Mouse (Mus musculus): ENCODE results near the gene Atl3.
"Not testable (repeated sequence)": the region's sequence is repeated elsewhere in the genome, so short reads cannot be mapped to it uniquely, and the experiment has no call there.

Gene Atl3

DNA sequence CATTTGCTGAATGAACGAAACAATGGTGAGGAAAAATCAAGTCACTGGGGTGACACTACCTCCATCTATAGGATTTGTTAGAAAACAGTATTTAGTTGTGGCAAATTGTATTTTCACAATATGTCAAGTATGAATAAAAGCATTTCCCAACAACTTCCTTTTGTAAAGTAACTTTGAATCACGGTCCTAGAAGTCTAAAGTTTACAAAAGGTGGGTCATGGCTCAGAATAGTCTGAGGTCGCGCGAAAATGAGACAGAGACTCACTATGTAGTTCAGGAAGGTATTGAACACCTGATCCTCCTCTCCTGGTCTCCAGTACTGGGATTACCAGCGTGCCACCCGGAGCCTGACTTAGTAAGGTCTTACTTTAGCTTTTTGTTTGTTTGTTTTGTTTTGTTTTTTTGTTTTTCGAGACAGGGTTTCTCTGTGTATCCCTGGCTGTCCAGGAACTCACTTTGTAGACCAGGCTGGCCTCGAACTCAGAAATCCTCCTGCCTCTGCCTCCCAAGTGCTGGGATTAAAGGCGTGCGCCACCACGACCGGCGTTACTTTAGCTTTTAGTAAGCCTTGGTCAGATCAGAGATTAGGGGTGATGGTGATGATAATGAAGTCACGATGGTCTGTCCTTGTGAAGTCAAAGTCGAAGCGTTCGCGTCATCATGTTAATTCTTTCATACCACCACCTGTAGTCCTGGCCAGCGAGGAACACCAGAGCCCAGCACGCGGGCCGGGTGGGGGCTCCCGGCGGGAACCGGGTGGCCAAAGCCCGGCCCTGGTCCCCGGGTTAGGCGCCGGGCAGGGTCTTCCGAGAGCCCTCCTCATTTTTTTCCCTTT, at the start of gene Atl3:
Gene Atl3 (plus strand): TSS at position 689 of the 835 bp plus-strand sequence.
- DNase-seq (ENCODE audit: low read depth, low spot score) = peak; percentile 40

DNA sequence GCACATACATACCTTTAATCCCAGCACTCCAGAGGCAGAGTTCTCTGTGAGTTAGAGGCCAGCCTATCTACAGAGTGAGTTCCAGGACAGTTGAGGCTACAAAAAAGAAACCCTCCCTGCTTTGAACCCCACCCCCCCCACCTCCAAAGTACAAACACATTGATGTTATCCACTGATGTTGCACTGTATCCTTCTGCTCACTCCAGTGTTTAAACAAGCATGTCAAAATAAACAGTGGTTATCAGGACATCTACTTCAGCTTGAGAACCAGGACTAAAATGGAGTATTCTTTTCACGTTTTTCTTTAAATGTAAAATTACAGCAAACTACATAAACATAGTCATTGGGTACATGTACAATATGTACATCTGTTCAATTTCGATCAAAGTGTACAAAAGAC, 48.7 kb upstream of the Atl3 start:
- DNase-seq (ENCODE audit: low read depth, low spot score) = no peak

DNA sequence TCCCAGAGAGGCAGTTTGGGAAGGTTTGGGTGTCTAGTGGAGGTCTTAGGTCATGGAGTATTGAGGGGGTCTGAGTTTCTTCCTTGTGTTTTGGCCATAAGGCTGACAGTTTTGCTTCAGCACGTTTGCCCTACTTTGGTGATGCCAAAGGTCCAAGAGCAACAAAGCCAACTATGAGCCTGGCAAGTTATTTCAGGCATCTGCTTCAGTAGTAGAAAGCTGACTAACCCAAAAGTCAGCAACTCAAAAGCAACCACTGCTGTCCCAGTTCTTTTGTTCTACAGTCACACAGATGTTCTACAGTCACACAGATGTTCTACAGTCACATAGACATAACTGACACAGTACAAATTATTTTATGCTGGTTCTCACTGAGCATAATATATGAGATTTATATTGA, 48.2 kb upstream of the Atl3 start:
- no peak for DNase-seq (ENCODE audit: low read depth, low spot score)

GRCm38 (mm10) chr19:7456803-7457202, 37.0 kb upstream of the Atl3 start:
- no peak for DNase-seq (ENCODE audit: low read depth, low spot score)

GRCm38 (mm10) chr19:7458901-7459300, 34.9 kb upstream of the Atl3 start:
- DNase-seq (ENCODE audit: low read depth, low spot score) = no peak

DNA sequence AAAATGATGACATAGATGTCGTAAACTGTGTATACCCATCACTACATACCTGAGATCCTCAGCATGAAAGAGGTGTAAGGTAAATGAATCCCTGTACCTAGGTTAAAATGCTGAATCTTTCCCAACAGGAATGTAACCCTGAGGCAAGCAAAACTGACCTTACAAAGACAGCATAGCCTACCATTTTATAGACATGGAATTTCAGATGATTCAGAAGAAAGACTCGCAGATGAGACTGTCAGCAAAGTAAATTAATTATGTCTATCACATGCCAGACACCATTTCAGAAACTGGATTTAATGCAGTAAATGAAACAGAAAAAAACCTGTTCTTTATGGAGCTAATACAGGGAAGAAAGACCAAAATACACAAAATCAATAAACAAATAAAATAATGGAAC, 34.5 kb upstream of the Atl3 start:
- DNase-seq (ENCODE audit: low read depth, low spot score) = no peak

DNA sequence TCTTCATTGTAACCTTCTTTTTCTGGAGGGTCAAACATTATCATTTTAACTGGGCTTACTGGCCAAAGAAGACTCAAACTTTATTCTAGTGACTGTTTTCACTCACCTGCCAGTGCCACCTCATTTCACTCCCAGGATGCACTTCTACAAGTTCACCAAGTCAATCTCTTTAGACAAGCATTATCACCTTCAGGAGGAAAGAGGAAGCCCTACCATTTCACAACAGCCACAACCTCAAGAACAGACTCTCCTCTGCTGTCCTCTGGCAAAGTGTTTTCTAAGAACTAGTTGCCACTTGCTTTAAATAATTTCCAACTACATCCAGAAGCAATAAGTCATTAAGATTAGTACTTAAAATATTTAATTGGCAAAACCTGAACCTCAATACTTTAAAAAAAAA, 25.9 kb upstream of the Atl3 start:
- no peak for DNase-seq (ENCODE audit: low read depth, low spot score)

- DNase-seq (ENCODE audit: low read depth, low spot score) = no peak
Observed at GRCm38 (mm10) chr19:7470643-7471042, 23.2 kb upstream of the Atl3 start.

GRCm38 (mm10) chr19:7479751-7480248, 14.0 kb upstream of the Atl3 start:
- DNase-seq (ENCODE audit: low read depth, low spot score) = no peak

- DNase-seq (ENCODE audit: low read depth, low spot score) = peak; percentile 61
Observed at GRCm38 (mm10) chr19:7481541-7482265, 12.1 kb upstream of the Atl3 start.

DNA sequence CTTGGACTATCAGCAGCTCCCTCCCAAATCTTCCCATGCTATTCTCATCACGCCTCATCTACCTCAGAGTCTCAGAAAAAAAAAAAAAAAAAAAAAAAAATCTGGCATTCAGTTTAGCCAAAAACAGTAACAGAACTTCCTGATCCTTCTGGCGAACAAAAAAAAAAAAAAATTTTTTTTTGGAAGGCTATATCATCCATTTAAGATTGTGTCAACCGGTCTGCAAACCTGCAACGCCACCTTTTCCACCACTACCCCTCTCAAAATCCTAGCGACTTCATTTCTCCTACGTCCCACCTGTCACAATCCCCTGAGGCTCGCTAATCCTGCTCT, 11.6 kb upstream of the Atl3 start:
- DNase-seq (ENCODE audit: low read depth, low spot score) = no peak

DNA sequence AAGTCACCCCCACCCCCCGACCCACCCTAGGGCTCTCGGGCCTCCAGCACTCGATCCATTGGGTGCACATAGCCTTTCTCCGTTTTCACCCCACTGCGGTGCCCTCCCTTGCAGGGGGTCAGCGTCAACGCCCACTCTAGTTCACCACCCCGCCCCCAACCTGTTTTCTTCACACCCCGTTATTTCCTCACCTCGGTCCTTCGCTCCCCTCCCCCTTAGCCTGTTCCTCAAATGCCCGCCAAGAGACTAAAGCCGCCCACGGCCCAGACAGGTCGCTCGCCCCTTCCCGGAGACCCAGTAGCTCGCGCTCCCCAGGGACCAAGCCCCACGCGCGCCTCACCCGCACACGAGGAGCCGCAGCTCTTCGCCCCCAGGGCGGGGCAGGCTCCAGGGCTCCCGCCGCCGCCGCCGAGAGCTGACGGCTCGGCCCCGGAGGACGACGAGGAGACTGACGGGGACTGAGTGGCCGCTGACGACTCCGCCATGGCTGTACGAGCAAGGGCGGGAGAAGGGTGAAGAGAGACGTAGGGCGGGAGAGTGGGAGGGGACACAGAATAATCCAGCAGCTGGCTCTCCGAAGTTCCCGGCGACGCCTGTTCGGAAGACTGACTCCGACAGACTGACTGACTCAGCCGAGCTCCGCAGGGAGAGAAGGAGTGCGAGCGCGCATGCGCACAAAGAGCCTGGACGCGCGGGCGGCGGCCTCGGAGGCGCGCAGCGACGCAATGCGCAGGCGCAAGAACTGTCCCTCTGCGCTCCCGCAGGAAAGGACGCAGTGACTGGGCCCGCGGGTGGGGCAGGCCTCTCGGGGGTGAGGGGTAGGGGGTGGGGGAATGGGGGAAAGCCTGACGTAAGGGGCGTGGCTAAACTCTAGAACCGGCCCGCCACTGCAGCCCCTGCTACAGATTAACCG, 11.0 kb upstream of the Atl3 start, which contains the start of gene Rtn3:
Gene Rtn3 (minus strand): TSS at position 683 of the 913 bp plus-strand sequence.
- peak; percentile 97 for DNase-seq (ENCODE audit: low read depth, low spot score)

DNA sequence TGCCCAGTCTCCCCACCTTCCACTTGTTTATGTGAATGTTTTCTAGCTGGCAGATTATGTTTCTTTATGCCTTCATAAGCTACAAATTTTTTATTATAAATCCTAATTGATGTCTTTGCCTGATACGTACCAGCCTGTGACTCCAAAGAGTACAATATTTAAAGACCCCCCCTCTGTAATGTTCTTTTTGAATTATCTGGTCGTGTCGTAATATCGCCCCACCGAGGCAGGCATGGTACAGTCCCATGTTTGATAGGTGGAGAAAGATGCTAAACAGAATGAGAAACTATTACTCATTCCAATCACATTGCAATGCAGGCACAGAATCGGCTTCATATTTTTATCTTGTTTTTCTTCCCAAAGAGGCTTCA, 10.3 kb upstream of the Atl3 start:
- peak; percentile 94 for DNase-seq (ENCODE audit: low read depth, low spot score)

DNA sequence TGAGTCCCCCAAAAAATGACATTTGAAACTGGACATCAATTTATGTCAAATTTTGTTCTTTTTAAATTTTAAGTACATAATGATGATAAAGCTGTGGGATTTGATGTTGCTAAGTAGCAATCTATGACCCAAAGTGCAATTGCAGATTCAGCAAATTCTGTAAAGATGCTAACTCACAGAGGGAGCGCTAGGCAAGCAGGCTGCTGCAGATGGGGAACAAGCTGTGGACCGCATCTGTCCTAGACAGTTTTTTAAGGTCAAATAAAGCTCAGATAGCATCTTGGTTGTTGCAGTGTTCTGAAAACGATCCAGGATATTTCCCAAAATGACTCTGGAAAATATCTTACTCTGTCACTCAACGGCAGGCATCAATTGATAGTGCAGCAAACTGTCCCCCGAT, 9.8 kb upstream of the Atl3 start:
- DNase-seq (ENCODE audit: low read depth, low spot score) = peak; percentile 68

GRCm38 (mm10) chr19:7487680-7488079, 6.2 kb upstream of the Atl3 start:
- peak; percentile 63 for DNase-seq (ENCODE audit: low read depth, low spot score)

DNA sequence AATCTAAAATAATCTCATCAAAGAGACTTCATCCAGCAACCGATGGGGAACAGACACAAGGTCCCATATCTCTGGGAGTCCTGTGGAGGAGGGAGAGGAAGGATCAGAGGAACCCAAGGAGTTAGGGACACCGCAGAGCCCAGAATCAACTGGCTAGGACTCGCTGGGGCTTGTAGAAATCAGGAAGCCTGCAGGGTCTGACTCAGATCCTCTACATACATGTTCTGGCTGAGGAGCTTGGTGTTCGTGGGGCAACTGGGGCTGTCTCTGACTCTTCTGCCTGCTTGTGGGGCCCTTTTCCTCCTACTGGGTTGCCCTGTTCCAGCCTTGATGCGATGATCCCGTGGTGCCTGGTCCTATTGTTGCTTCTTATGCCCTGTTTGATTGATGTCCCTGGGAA, 1.9 kb upstream of the Atl3 start:
- no peak for DNase-seq (ENCODE audit: low read depth, low spot score)

GRCm38 (mm10) chr19:7492682-7493081, 1.2 kb upstream of the Atl3 start:
- no peak for DNase-seq (ENCODE audit: low read depth, low spot score)

GRCm38 (mm10) chr19:7494187-7495015, 561 bp downstream of the Atl3 start:
- peak; percentile 96 for DNase-seq (ENCODE audit: low read depth, low spot score)

DNA sequence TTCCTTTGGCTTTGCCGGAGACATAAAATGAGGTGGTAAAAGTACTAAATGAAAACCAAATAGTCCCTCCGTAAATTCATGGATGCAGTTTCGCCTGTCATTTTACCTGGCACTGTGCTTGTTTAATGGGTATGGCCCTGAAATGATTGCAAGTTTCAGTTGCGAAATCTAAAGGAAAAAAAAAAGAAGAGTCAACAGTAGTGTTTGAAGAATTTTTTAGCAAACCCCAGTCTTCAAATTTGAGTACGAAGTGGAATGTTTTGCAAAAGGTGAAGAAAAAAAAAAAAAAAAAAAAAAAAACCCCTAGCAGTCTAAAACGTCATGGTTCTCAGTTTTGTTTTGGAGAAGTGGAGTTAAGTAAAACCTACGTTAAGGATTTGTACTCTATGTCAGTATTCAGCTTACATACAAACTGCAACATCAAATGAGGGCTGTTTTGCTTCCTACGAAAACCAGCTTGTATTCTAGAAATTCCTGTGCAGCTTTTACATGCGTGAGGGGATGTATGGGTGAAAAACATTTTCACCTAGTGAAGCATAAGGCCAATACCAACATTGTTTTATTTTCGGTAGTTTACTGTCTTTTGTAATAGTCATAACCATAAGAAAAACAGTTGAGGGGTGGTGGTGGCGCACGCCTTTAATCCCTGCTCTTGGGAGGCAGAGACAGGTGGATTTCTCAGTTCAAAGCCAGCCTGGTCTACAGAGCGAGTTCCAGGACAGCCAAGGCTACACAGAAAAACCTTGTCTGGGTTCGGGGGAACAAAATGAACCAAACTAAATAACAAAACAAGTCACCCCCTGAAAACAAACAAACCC, 1.6 kb downstream of the Atl3 start:
- DNase-seq (ENCODE audit: low read depth, low spot score) = peak; percentile 63

DNA sequence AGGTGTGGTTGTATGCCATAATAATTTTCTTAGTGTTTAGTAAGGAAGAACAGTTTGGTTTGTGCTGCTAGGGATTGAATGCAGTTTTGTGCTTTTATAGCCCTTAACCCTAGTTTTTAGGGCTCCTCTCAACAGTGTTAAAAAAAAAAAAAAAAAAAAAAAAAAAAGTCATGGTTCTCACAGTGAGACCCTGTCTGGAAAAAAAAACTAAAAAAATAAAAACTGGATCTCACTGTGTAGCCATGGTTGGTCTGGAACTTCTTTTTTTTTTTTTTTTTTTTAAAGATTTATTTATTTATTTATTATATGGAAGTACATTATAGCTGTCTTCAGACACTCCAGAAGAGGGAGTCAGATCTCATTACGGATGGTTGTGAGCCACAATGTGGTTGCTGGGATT, 2.2 kb downstream of the Atl3 start:
- not testable (repeated sequence) for DNase-seq (ENCODE audit: low read depth, low spot score)

All from A20 (cell line).